ENCODE assay signal across 17 mouse cellular contexts in genomic region chr19:26511756-26512155, GRCm38 (mm10).
"Had no signal": no experiment of that assay in that cellular context is flagged by ENCODE, and none has a peak within 500 bp of the region (broad histone marks: within the 10 kb centered on the region; RNA-seq: fewer than 3 reads in every experiment).

No protein-coding gene starts in this region.

- ATAC-seq: liver, postnatal 0 days had no signal

- H3K27ac ChIP-seq: kidney, postnatal 0 days; limb, embryonic 12.5 days; liver, embryonic 13.5 days; lung, embryonic 15.5 days; macrophage; midbrain, embryonic 12.5 days; stomach, embryonic 15.5 days had no signal

- H3K27me3 ChIP-seq: limb, embryonic 12.5 days; liver, embryonic 13.5 days; lung, embryonic 15.5 days; megakaryocyte, embryonic 14.5 days; midbrain, embryonic 12.5 days; stomach, embryonic 15.5 days had no signal

- DNase-seq: kidney, adult 11 months; kidney, adult 9 months; kidney, postnatal 36 days; liver; liver, embryonic 13.5 days; liver, postnatal 0 days; lung, postnatal 14 days; right cerebral cortex, postnatal 14 days; thymus, adult 2 months; thymus, postnatal 25 days had no signal

- H3K9ac ChIP-seq: limb, embryonic 12.5 days; liver, embryonic 13.5 days; liver, postnatal 0 days; lung, embryonic 15.5 days; midbrain, embryonic 12.5 days; stomach, embryonic 15.5 days had no signal

- H3K9me3 ChIP-seq: limb, embryonic 12.5 days; liver, embryonic 13.5 days; lung, embryonic 15.5 days; megakaryocyte, embryonic 14.5 days; midbrain, embryonic 12.5 days; stomach, embryonic 15.5 days had no signal

- H3K4me2 ChIP-seq: limb, embryonic 12.5 days; liver, embryonic 13.5 days; lung, embryonic 15.5 days; midbrain, embryonic 12.5 days; stomach, embryonic 15.5 days had no signal

- H3K4me3 ChIP-seq: limb, embryonic 12.5 days; liver, embryonic 13.5 days; lung, embryonic 15.5 days; megakaryocyte, embryonic 14.5 days; midbrain, embryonic 12.5 days; stomach, embryonic 15.5 days had no signal

- H3K4me1 ChIP-seq: liver, embryonic 13.5 days; lung, embryonic 15.5 days; megakaryocyte, embryonic 14.5 days; stomach, embryonic 15.5 days had no signal

- H3K36me3 ChIP-seq: limb, embryonic 12.5 days; liver, embryonic 13.5 days; lung, embryonic 15.5 days; midbrain, embryonic 12.5 days; stomach, embryonic 15.5 days had no signal
